Mouse (Mus musculus): ENCODE data around the gene Anapc7.
"Not testable (repeated sequence)": the region's sequence is repeated elsewhere in the genome, so short reads cannot be mapped to it uniquely, and the experiment has no call there.

Anapc7 gene

DNA sequence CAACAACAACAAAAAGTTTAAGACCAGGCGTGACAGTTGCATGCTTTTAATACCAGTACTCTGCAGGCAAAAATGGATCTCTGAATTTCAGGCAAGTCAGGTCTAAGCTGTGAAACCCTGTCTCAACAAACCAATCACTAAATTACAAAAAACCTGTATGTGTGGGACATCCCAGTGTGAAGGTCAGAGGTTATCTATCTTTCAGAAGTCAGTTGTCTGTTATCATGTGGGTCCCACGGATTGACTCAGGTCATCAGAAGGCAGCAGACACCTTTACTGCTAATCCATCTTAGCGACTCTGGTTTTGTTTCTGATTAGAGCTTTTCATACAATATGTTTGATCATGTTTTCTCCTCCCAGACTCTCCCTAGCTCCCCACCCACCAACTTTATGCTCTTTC, 54.6 kb downstream of the Anapc7 start:
- in situ Hi-C loops (cut with MboI; ENCODE audit: low pct_unique_long_range_greater_than_20kb in 1 of 2, low sequenced_read_pairs in 2 of 2, unreplicated experiment in 1 of 2): no loop called here

DNA sequence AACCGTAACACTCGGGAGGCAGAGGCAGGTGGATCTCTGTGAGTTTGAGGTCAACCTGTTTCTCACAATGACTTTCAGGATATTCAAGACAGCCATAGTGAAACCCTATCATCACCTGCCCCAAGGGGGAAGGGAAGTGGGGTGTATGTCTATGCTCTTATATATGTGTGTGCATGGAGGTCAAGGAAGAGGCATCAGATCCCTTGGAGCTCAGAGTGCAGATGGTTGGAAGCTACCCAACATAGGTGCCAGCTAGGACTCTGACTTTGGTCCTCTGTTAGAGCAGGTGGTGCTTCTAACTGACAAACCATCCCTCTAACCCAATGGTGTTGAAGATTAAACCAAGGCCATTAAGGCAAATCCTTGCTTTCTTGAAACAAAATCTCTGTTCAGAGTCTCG, 56.0 kb downstream of the Anapc7 start:
- in situ Hi-C loops (cut with MboI; ENCODE audit: low pct_unique_long_range_greater_than_20kb in 1 of 2, low sequenced_read_pairs in 2 of 2, unreplicated experiment in 1 of 2): no loop called here

GRCm38 (mm10) chr5:122479131-122479530, 57.6 kb downstream of the Anapc7 start:
- in situ Hi-C loops (cut with MboI; ENCODE audit: low pct_unique_long_range_greater_than_20kb in 1 of 2, low sequenced_read_pairs in 2 of 2, unreplicated experiment in 1 of 2): no loop called here

- in situ Hi-C loops (cut with MboI; ENCODE audit: low pct_unique_long_range_greater_than_20kb in 1 of 2, low sequenced_read_pairs in 2 of 2, unreplicated experiment in 1 of 2): no loop called here
These were observed 60.4 kb downstream of the Anapc7 start for GRCm38 (mm10) chr5:122481844-122482243.

GRCm38 (mm10) chr5:122482733-122483391, 61.4 kb downstream of the Anapc7 start:
- in situ Hi-C loops (cut with MboI; ENCODE audit: low pct_unique_long_range_greater_than_20kb in 1 of 2, low sequenced_read_pairs in 2 of 2, unreplicated experiment in 1 of 2): no loop called here

- in situ Hi-C loops (cut with MboI; ENCODE audit: low pct_unique_long_range_greater_than_20kb in 1 of 2, low sequenced_read_pairs in 2 of 2, unreplicated experiment in 1 of 2): not testable (repeated sequence)
These were observed 64.8 kb downstream of the Anapc7 start for GRCm38 (mm10) chr5:122486243-122486642.

- in situ Hi-C loops (cut with MboI; ENCODE audit: low pct_unique_long_range_greater_than_20kb in 1 of 2, low sequenced_read_pairs in 2 of 2, unreplicated experiment in 1 of 2): no loop called here
These were observed 66.3 kb downstream of the Anapc7 start for GRCm38 (mm10) chr5:122487825-122488224.

- in situ Hi-C loops (cut with MboI; ENCODE audit: low pct_unique_long_range_greater_than_20kb in 1 of 2, low sequenced_read_pairs in 2 of 2, unreplicated experiment in 1 of 2): no loop called here
These were observed 68.7 kb downstream of the Anapc7 start for GRCm38 (mm10) chr5:122490148-122490547.

- in situ Hi-C loops (cut with MboI; ENCODE audit: low pct_unique_long_range_greater_than_20kb in 1 of 2, low sequenced_read_pairs in 2 of 2, unreplicated experiment in 1 of 2): no loop called here
These were observed 69.9 kb downstream of the Anapc7 start for GRCm38 (mm10) chr5:122491385-122491784.

- in situ Hi-C loops (cut with MboI; ENCODE audit: low pct_unique_long_range_greater_than_20kb in 1 of 2, low sequenced_read_pairs in 2 of 2, unreplicated experiment in 1 of 2): no loop called here
These were observed 71.5 kb downstream of the Anapc7 start for GRCm38 (mm10) chr5:122493035-122493434.

DNA sequence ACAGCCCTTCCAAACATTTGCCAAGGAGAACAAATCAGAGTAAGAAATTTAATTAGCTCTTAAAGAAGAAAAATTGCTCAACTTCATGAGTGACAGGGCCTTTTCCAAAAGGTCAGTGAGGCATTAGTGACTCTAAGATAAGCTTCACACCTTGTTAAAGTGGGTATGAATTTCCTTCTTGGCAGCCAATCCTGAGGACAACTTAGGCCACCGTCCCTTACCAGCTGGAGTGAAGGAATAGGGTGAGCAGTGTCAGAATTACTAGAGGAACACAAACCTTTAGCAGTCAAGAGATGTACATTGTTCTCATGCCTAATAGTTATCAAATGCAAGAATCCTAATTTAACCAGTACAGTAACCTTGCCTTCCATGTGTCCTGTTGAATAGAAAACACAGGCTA, 73.0 kb downstream of the Anapc7 start:
- in situ Hi-C loops (cut with MboI; ENCODE audit: low pct_unique_long_range_greater_than_20kb in 1 of 2, low sequenced_read_pairs in 2 of 2, unreplicated experiment in 1 of 2): no loop called here
